Mouse (Mus musculus) kidney, embryonic 15.5 days (tissue): ENCODE results near the gene Mtor. TPM values are rescaled to one million over a fixed set of nuclear protein-coding genes. Genes with fewer than 3 reads are reported as not detected.

Source experiments
- ATAC-seq: fragments of 200-750 bp; cut with Nextera tagmentation; replicated peaks from 2 replicates; pipeline ENCODE4 v1.8.0; 2017; ENCODE audit warnings: moderate TSS enrichment; ENCODE audit not compliant: low FRiP score
- H3K27ac ChIP-seq: fragments of 300-500 bp; sonication (generic); 2 replicates; pipeline ENCODE4 v1.5.1; 2015; ENCODE audit warnings: mild to moderate bottlenecking, inconsistent platforms
- H3K27me3 ChIP-seq: fragments of 300-500 bp; sonication (generic); 2 replicates; pipeline ENCODE4 v1.6.1; 2015; ENCODE audit warnings: inconsistent platforms
- H3K36me3 ChIP-seq: fragments of 300-500 bp; sonication (generic); 2 replicates; pipeline ENCODE4 v1.6.1; 2015; ENCODE audit warnings: inconsistent platforms
- H3K4me1 ChIP-seq: fragments of 300-500 bp; sonication (generic); 2 replicates; pipeline ENCODE4 v1.6.1; 2015; ENCODE audit warnings: inconsistent platforms
- H3K4me2 ChIP-seq: fragments of 300-500 bp; sonication (generic); 2 replicates; pipeline ENCODE4 v1.6.1; 2015; ENCODE audit warnings: moderate library complexity, mild to moderate bottlenecking, inconsistent platforms
- H3K4me3 ChIP-seq: fragments of 300-500 bp; sonication (generic); replicated peaks from 2 replicates; pipeline ENCODE4 v1.5.1; 2015; ENCODE audit warnings: mild to moderate bottlenecking, inconsistent platforms
- H3K9ac ChIP-seq: fragments of 300-500 bp; sonication (generic); 2 replicates; pipeline ENCODE4 v1.6.1; 2015; ENCODE audit warnings: mild to moderate bottlenecking, inconsistent platforms
- H3K9me3 ChIP-seq: fragments of 300-500 bp; sonication (generic); replicated peaks from 2 replicates; pipeline ENCODE4 v1.6.1; 2016; ENCODE audit warnings: inconsistent platforms
- WGBS: fragments of 180-500 bp; shearing (Covaris S2); methylation state at CpG from one replicate; pipeline ENCODE4 v1.1.7; 2015; ENCODE audit warnings: mixed read lengths; 5-methylcytosine and 5-hydroxymethylcytosine counted together
- polyA plus RNA-seq: library from polyadenylated mRNA; unstranded; fragments of >200 nt; fragmentation: Nextera tagmentation; extraction: Ambion mirVana; gene quantifications from 2 replicates; pipeline ENCODE4 v1.2.1, GENCODE M21; 2015

The Mtor gene
- polyA plus RNA-seq, result 19.5 and 20.0 TPM in 2 replicates

- peak; percentile 96 for ATAC-seq
- Histone ChIP-seq H3K27me3 (no peaks in the 10 kb centered on the region), H3K36me3 (peaks cover 14% of the 10 kb centered on the region), H3K9me3 (no peaks in the 10 kb centered on the region), H3K4me3 (peak within 1 kb of the TSS; percentile 85), H3K27ac (peak within 1 kb of the TSS; percentile 82), H3K4me2 (peak within 1 kb of the TSS; percentile 66), H3K4me1 (peaks cover 29% of the 10 kb centered on the region), H3K9ac (peak within 1 kb of the TSS; percentile 79)
- WGBS, result under 1% methylated on average over 56 of the region's 56 CpGs
These were observed at the start of gene Mtor for GRCm38 (mm10) chr4:148448179-148448852. Gene Mtor, plus strand, starts transcription at chr4:148448611.

GRCm38 (mm10) chr4:148399437-148400094 is 48.8 kb upstream of the Mtor start:
- Histone ChIP-seq H3K27me3 (peaks cover 35% of the 10 kb centered on the region), H3K4me2 (no peak overlapping the region), H3K4me3 (no peak overlapping the region), H3K9me3 (no peaks in the 10 kb centered on the region), H3K4me1 (peaks cover 55% of the 10 kb centered on the region), H3K27ac (no peak overlapping the region), H3K9ac (no peak overlapping the region), H3K36me3 (no peaks in the 10 kb centered on the region)
- WGBS, result 28% methylated on average over 9 of the region's 9 CpGs
- ATAC-seq, result peak; percentile 79

DNA sequence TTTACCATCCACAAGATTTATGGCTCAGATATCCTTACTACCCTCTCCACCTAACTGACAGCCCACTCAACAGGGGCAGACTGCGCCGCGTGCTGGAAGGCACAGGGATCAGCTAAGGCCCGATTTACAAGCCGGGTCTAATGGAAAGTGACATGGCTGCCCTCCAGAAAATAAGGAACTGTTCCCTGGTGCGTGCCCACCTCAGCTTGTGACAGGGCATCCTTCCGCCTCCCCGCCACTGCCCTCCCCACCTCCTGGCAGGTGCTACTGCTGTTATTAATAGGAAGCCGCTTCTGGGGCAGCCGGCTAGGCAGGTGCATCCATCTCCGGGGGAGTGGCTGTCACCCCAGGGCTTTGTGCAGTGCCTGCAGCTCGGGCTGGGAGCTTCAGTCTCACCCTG is 45.0 kb upstream of the Mtor start:
- Histone ChIP-seq H3K27ac (no peak overlapping the region), H3K36me3 (no peaks in the 10 kb centered on the region), H3K4me3 (no peak overlapping the region), H3K27me3 (peaks cover 70% of the 10 kb centered on the region), H3K9me3 (no peaks in the 10 kb centered on the region), H3K4me2 (peak overlapping the region; percentile 43), H3K4me1 (peaks cover 59% of the 10 kb centered on the region), H3K9ac (no peak overlapping the region)
- ATAC-seq, result no peak
- 8% methylated on average over 12 of the region's 12 CpGs for WGBS

- H3K36me3 ChIP-seq, result no peaks in the 10 kb centered on the region
These were observed 43.7 kb upstream of the Mtor start for GRCm38 (mm10) chr4:148404748-148405147.

DNA sequence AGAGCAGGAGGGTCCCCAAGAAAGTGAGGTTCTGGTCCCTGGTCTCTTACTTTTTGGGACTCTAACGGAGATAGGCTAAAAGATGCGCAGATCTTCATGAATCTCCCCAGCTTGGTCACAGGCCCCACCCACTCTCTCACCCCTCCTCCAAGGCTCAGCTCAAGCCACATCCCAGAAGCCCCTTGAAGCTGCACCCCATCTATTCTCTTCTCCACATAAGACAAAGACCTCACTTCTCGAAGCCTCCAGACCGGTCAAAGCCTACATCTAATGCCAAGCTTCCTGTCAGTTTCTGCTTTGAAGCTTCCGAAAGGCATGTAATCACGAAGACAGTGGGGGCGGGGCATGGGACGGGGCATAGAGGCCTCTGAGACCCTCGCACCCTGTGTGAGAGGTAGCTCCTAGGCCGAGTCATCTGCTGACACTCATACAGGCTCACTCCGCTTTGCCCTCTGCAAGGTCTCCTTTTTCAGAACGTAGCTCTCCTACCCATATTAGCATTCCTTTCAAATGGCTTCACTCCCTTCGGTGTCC is 43.1 kb upstream of the Mtor start:
- WGBS, result 12% methylated on average over 13 of the region's 13 CpGs
- no peak overlapping the region for H3K4me3 ChIP-seq
- no peaks in the 10 kb centered on the region for H3K9me3 ChIP-seq
- no peak for ATAC-seq
- no peaks in the 10 kb centered on the region for H3K36me3 ChIP-seq
- peaks cover 40% of the 10 kb centered on the region for H3K4me1 ChIP-seq
- no peak overlapping the region for H3K9ac ChIP-seq
- peak overlapping the region; percentile 43; the same call in 1 of the 2 replicates for H3K4me2 ChIP-seq
- H3K27ac ChIP-seq, result no peak overlapping the region
- H3K27me3 ChIP-seq, result peaks cover 72% of the 10 kb centered on the region

More at GRCm38 (mm10) chr4:148404748-148405147, 43.7 kb upstream of the Mtor start:
- Histone ChIP-seq H3K9ac (no peak overlapping the region), H3K27ac (no peak overlapping the region), H3K4me3 (no peak overlapping the region), H3K9me3 (no peaks in the 10 kb centered on the region), H3K27me3 (peaks cover 72% of the 10 kb centered on the region), H3K4me1 (peaks cover 45% of the 10 kb centered on the region), H3K4me2 (peak overlapping the region; percentile 43)
- 4% methylated on average over 11 of the region's 11 CpGs for WGBS
- 0 out of 2 replicates have a peak, but pooled peaks have one; percentile 2 for ATAC-seq

GRCm38 (mm10) chr4:148408256-148408975 is 40.0 kb upstream of the Mtor start:
- no peak overlapping the region for H3K27ac ChIP-seq

GRCm38 (mm10) chr4:148415575-148415974 is 32.8 kb upstream of the Mtor start:
- H3K36me3 ChIP-seq, result no peaks in the 10 kb centered on the region
- H3K27ac ChIP-seq, result no peak overlapping the region
- no peak overlapping the region for H3K9ac ChIP-seq
- ATAC-seq, result no peak
- 5% methylated on average over 16 of the region's 16 CpGs for WGBS
- H3K4me3 ChIP-seq, result peak overlapping the region; percentile 9
- H3K9me3 ChIP-seq, result no peaks in the 10 kb centered on the region
- peak overlapping the region; percentile 26 for H3K4me2 ChIP-seq
- peaks cover 52% of the 10 kb centered on the region for H3K27me3 ChIP-seq
- peaks cover 10% of the 10 kb centered on the region for H3K4me1 ChIP-seq

More at GRCm38 (mm10) chr4:148408256-148408975, 40.0 kb upstream of the Mtor start:
- no peaks in the 10 kb centered on the region for H3K9me3 ChIP-seq
- no peak overlapping the region for H3K4me2 ChIP-seq
- ATAC-seq, result no peak
- H3K4me3 ChIP-seq, result no peak overlapping the region
- H3K4me1 ChIP-seq, result peaks cover 24% of the 10 kb centered on the region
- peaks cover 50% of the 10 kb centered on the region for H3K27me3 ChIP-seq
- H3K36me3 ChIP-seq, result no peaks in the 10 kb centered on the region
- no peak overlapping the region for H3K9ac ChIP-seq
- WGBS, result 67% methylated on average over 10 of the region's 10 CpGs

DNA sequence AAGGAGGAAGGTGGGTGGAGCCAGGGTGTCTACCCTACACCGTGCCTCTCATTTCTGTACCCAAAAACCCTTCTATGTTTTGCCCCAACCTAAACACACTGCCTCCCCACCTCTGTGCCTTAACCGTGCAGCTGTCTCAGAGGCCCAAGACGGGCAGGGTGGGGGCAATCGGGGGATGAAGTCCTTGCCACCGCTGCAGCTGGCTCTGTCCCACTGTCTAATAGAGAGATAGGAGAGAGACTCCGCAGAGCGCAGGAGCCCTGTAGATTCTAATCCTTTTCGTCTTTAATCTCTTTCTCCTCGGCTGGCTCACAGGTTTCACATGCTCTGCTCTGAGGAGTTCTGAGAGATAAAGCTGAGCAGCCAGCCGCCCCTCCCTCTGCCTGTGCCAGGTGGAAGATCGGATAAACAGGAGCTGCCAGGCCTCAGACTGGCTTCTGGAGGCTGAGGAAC is 31.3 kb upstream of the Mtor start:
- Histone ChIP-seq H3K36me3 (no peaks in the 10 kb centered on the region), H3K27ac (no peak overlapping the region), H3K4me1 (peaks cover 10% of the 10 kb centered on the region), H3K4me2 (no peak overlapping the region), H3K4me3 (no peak overlapping the region), H3K9me3 (no peaks in the 10 kb centered on the region), H3K9ac (no peak overlapping the region), H3K27me3 (peaks cover 52% of the 10 kb centered on the region)
- ATAC-seq, result peak; percentile 49; the same call in 1 of the 2 replicates
- 49% methylated on average over 11 of the region's 11 CpGs for WGBS

- no peak for ATAC-seq
- WGBS, result 33% methylated on average over 6 of the region's 6 CpGs
These were observed 30.9 kb upstream of the Mtor start for GRCm38 (mm10) chr4:148417559-148417958.

GRCm38 (mm10) chr4:148426950-148427850 is 21.2 kb upstream of the Mtor start:
- ATAC-seq, result no peak
- Histone ChIP-seq H3K9me3 (no peaks in the 10 kb centered on the region), H3K4me3 (no peak overlapping the region), H3K36me3 (no peaks in the 10 kb centered on the region), H3K27me3 (no peaks in the 10 kb centered on the region), H3K27ac (no peak overlapping the region), H3K4me2 (no peak overlapping the region), H3K4me1 (no peaks in the 10 kb centered on the region), H3K9ac (no peak overlapping the region)
- 82% methylated on average over 10 of the region's 10 CpGs for WGBS

More at GRCm38 (mm10) chr4:148417559-148417958, 30.9 kb upstream of the Mtor start:
- H3K36me3 ChIP-seq, result no peaks in the 10 kb centered on the region
- H3K4me1 ChIP-seq, result peaks cover 10% of the 10 kb centered on the region
- peaks cover 52% of the 10 kb centered on the region for H3K27me3 ChIP-seq
- no peak overlapping the region for H3K27ac ChIP-seq
- no peak overlapping the region for H3K9ac ChIP-seq
- no peak overlapping the region for H3K4me3 ChIP-seq
- H3K9me3 ChIP-seq, result no peaks in the 10 kb centered on the region
- H3K4me2 ChIP-seq, result no peak overlapping the region

GRCm38 (mm10) chr4:148428544-148428943 is 19.9 kb upstream of the Mtor start:
- Histone ChIP-seq H3K4me1 (no peaks in the 10 kb centered on the region), H3K4me3 (no peak overlapping the region), H3K4me2 (no peak overlapping the region), H3K36me3 (no peaks in the 10 kb centered on the region; the same call in 1 of the 2 replicates), H3K27me3 (no peaks in the 10 kb centered on the region), H3K9me3 (no peaks in the 10 kb centered on the region), H3K9ac (no peak overlapping the region), H3K27ac (no peak overlapping the region)
- no peak for ATAC-seq
- 81% methylated on average over 5 of the region's 5 CpGs for WGBS
